In the genomic region with DNA sequence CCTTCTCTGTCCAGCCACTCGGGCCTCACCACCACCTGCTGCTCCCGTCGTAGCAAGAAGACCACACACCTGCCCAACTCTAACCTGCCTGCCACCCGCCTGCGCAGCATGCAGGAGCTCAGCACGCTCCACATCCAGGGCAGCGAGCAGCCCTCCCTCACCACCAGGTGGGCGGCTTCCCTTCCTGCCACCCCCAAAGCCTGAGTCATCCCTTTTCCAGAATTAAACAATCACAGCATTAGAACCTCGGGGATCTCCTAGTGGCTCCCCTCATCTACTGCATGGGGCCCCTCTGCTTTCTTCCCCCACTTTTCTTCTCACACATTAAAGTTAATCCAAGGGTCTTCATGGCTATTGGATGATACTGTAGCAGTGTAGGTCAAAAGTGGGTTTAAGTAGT, we compare ENCODE assay signal across 13 mouse cellular contexts. TPM values are rescaled to one million over a fixed set of nuclear protein-coding genes. Genes with fewer than 3 reads are reported as not detected.
DNase-seq lines count a peak whose midpoint lies in the region.
"Had no signal": no experiment of that assay in that cellular context is flagged by ENCODE, and none has a peak within 500 bp of the region (broad histone marks: within the 10 kb centered on the region; RNA-seq: fewer than 3 reads in every experiment).

No protein-coding gene starts in this region.

- peak; percentile 22 for DNase-seq in layer of hippocampus, adult 11-12 months (ENCODE audit: low spot score)
- DNase-seq in layer of hippocampus, postnatal 25 days (ENCODE audit: extremely low spot score in 1 of 2, low spot score in 1 of 2) = no peak
- peak; percentile 73 for DNase-seq in right cerebral cortex, adult 18-20 months
- no peak for DNase-seq in right cerebral cortex, postnatal 14 days
- DNase-seq in left cerebral cortex, postnatal 25 days (ENCODE audit: low spot score in 2 of 2) = peak; percentile 16 to 72
- DNase-seq in yolk sac, embryonic 10.5 days (ENCODE audit: low spot score) = no peak
- DNase-seq in thymus, postnatal 10 days (ENCODE audit: low spot score in 2 of 2) = no peak
- DNase-seq: adrenal gland, adult 8-10 months; cerebellum, postnatal 14 days; embryo, embryonic 11 days; gastrocnemius, postnatal 10 days; kidney, postnatal 36 days; thymus, postnatal 4 days had no signal

- intact Hi-C loops in left cerebral cortex, postnatal 25 days (cut with DNase I) = loop anchor here (5.0 kb wide), 1 partner anchor 216 kb away; the partner anchor contains the start of gene Kcnd3

RNA-seq across cellular contexts. Expression of gene Ddx20, which starts 19.2 kb away (rescaled TPM):
- total RNA-seq in layer of hippocampus, postnatal 25 days (2021) = 10 to 100 TPM; 11.5 to 12.0 TPM
- total RNA-seq in left cerebral cortex, postnatal 25 days (2021) = 10 to 100 TPM; 10.8 to 11.8 TPM

RNA-seq across cellular contexts. Expression of gene Inka2, which starts 36.2 kb away (rescaled TPM):
- 10 to 100 TPM; 61.9 to 72.7 TPM for total RNA-seq in layer of hippocampus, postnatal 25 days (2021)
- total RNA-seq in left cerebral cortex, postnatal 25 days (2021) = 100 to 1,000 TPM; 109 to 110 TPM

Comparison
In these comparisons a context has a peak if more than half of its experiments do, and no peak if none do; other contexts are left out.
1. DNase-seq: peak in layer of hippocampus, adult 11-12 months (single experiment), right cerebral cortex, adult 18-20 months (single experiment) and left cerebral cortex, postnatal 25 days (2 of 2); none in layer of hippocampus, postnatal 25 days (0 of 2), right cerebral cortex, postnatal 14 days (single experiment), yolk sac, embryonic 10.5 days (single experiment) and thymus, postnatal 10 days (0 of 2).